Mouse (Mus musculus) bone marrow, adult 2 months (tissue): ENCODE measurements around the gene Hibch.

ENCODE experiments used
- CTCF ChIP-seq: fragments of 200-500 bp; IDR thresholded peaks from 2 replicates; pipeline ENCODE4 v1.5.1; 2011; ENCODE audit warnings: low read length, control low read depth; ENCODE audit not compliant: control insufficient read depth, insufficient read depth
- POLR2A ChIP-seq: fragments of 200-500 bp; IDR thresholded peaks from 2 replicates; pipeline ENCODE4 v1.6.1; 2011; ENCODE audit warnings: low read depth, mild to moderate bottlenecking, control low read depth, low read length, borderline replicate concordance; ENCODE audit not compliant: control insufficient read depth

- TF ChIP-seq CTCF = no peak
- TF ChIP-seq POLR2A = no peak
Observed at GRCm38 (mm10) chr1:52909783-52910182, 65.1 kb downstream of the Hibch start.
